Mouse (Mus musculus) CH12.LX (cell line): Measurements from ENCODE around the gene Eif2b5. TPM values are rescaled to one million over a fixed set of nuclear protein-coding genes. Genes with fewer than 3 reads are reported as not detected.

Source experiments
- DNase-seq: peaks from one replicate; pipeline ENCODE4 v3.0.0-alpha.2; 2013; ENCODE audit errors: extremely low read depth
- H3K27ac ChIP-seq: 2 replicates; pipeline ENCODE4 v1.5.1; 2012; ENCODE audit warnings: low read depth, mild to moderate bottlenecking, control low read depth, moderate library complexity; ENCODE audit not compliant: insufficient read depth
- H3K27me3 ChIP-seq: replicated peaks from 2 replicates; pipeline ENCODE3; 2012; ENCODE audit warnings: inconsistent platforms
- H3K36me3 ChIP-seq, 2 experiments: replicated peaks in 1 of 2; 2 replicates each; pipeline versions ENCODE3 to v1.6.1; 2012; ENCODE audit warnings: inconsistent platforms in 1 of 2, low read length in 1 of 2, mild to moderate bottlenecking in 1 of 2, mixed read lengths in 1 of 2, moderate library complexity in 1 of 2; ENCODE audit not compliant: control insufficient read depth in 1 of 2, insufficient read depth in 1 of 2
- H3K4me1 ChIP-seq, 2 experiments: 2 replicates each; pipeline ENCODE4 v1.6.1; 2012; ENCODE audit warnings: inconsistent platforms in 1 of 2, moderate library complexity in 1 of 2; ENCODE audit not compliant: insufficient read depth in 2 of 2, control insufficient read depth in 1 of 2
- H3K4me2 ChIP-seq: 2 replicates; pipeline ENCODE4 v1.6.1; 2012; ENCODE audit warnings: low read depth, mild to moderate bottlenecking, control low read depth; ENCODE audit not compliant: poor library complexity, insufficient read depth, severe bottlenecking
- H3K4me3 ChIP-seq, 3 experiments: fragments of 150-350 bp in 1 of 3; sonication (generic) in 1 of 3; replicated peaks in 1 of 3; 2 replicates each; pipeline versions ENCODE3 to v1.5.1; 2011 to 2012; ENCODE audit warnings: low read depth in 2 of 3, low read length in 2 of 3, mild to moderate bottlenecking in 2 of 3, moderate library complexity in 2 of 3, control low read depth in 1 of 3, improper control_type of control experiment in 1 of 3, inconsistent platforms in 1 of 3, mixed read lengths in 1 of 3; ENCODE audit not compliant: poor library complexity in 1 of 3
- H3K79me2 ChIP-seq: replicated peaks from 2 replicates; pipeline ENCODE4 v1.6.1; 2012; ENCODE audit warnings: mild to moderate bottlenecking, moderate library complexity; ENCODE audit not compliant: control insufficient read depth, poor library complexity, insufficient read depth, severe bottlenecking; ENCODE audit errors: extremely low read depth
- H3K9ac ChIP-seq: 2 replicates; pipeline ENCODE4 v1.6.1; 2012; ENCODE audit warnings: low read depth, mild to moderate bottlenecking, control low read depth, moderate library complexity; ENCODE audit not compliant: insufficient read depth
- H3K9me3 ChIP-seq: replicated peaks from 2 replicates; pipeline ENCODE3; 2012; ENCODE audit warnings: low read length, inconsistent platforms, mixed read lengths
- BHLHE40 ChIP-seq: IDR thresholded peaks from 2 replicates; pipeline ENCODE4 v1.6.1; 2011; ENCODE audit warnings: mild to moderate bottlenecking, low read depth, low read length, improper control_type of control experiment
- CHD1 ChIP-seq: IDR thresholded peaks from 2 replicates; pipeline ENCODE4 v1.6.1; 2012; ENCODE audit warnings: low read depth, low read length, improper control_type of control experiment, inconsistent platforms
- CTCF ChIP-seq, 2 experiments: IDR thresholded peaks in 1 of 2; conservative IDR thresholded peaks in 1 of 2; 2 replicates each; pipeline ENCODE4 v1.5.1; 2011 to 2012; ENCODE audit warnings: low read depth in 2 of 2, low read length in 2 of 2, improper control_type of control experiment in 1 of 2, inconsistent platforms in 1 of 2, mild to moderate bottlenecking in 1 of 2, moderate library complexity in 1 of 2
- ELF1 ChIP-seq: IDR thresholded peaks from 2 replicates; pipeline ENCODE4 v1.6.1; 2014; ENCODE audit warnings: low read depth, mild to moderate bottlenecking, inconsistent platforms, low read length, improper control_type of control experiment
- EP300 ChIP-seq: IDR thresholded peaks from 2 replicates; pipeline ENCODE4 v1.6.1; 2011; ENCODE audit warnings: low read length, improper control_type of control experiment
- ETS1 ChIP-seq: conservative IDR thresholded peaks from 2 replicates; pipeline ENCODE4 v1.6.1; 2012; ENCODE audit warnings: low read depth, mild to moderate bottlenecking, inconsistent platforms, low read length, improper control_type of control experiment, moderate library complexity
- HCFC1 ChIP-seq: IDR thresholded peaks from 2 replicates; pipeline ENCODE4 v1.6.1; 2012; ENCODE audit warnings: low read depth, mild to moderate bottlenecking, inconsistent platforms, low read length, improper control_type of control experiment
- IRF4 ChIP-seq: IDR thresholded peaks from 2 replicates; pipeline ENCODE4 v1.6.1; 2014; ENCODE audit warnings: low read depth, mild to moderate bottlenecking, inconsistent platforms, low read length, improper control_type of control experiment
- JUN ChIP-seq: IDR thresholded peaks from 2 replicates; pipeline ENCODE4 v1.6.1; 2011; ENCODE audit warnings: low read depth, mild to moderate bottlenecking, low read length, improper control_type of control experiment, moderate library complexity; ENCODE audit not compliant: insufficient read depth
- JUND ChIP-seq: conservative IDR thresholded peaks from 2 replicates; pipeline ENCODE4 v1.6.1; 2011; ENCODE audit warnings: low read depth, low read length, improper control_type of control experiment
- MAZ ChIP-seq: IDR thresholded peaks from 2 replicates; pipeline ENCODE4 v1.6.1; 2012; ENCODE audit warnings: low read depth, mild to moderate bottlenecking, inconsistent platforms, low read length, improper control_type of control experiment, moderate library complexity
- MEF2A ChIP-seq: IDR thresholded peaks from 2 replicates; pipeline ENCODE4 v1.6.1; 2014; ENCODE audit warnings: low read depth, mild to moderate bottlenecking, inconsistent platforms, low read length, improper control_type of control experiment, borderline replicate concordance
- MYC ChIP-seq: IDR thresholded peaks from 2 replicates; pipeline ENCODE4 v1.6.1; 2011; ENCODE audit warnings: low read depth, mild to moderate bottlenecking, improper control_type of control experiment, low read length
- POLR2AphosphoS2 ChIP-seq: IDR thresholded peaks from 2 replicates; pipeline ENCODE4 v1.6.1; 2011; ENCODE audit warnings: low read depth, low read length, improper control_type of control experiment
- RAD21 ChIP-seq: IDR thresholded peaks from 2 replicates; pipeline ENCODE4 v1.6.1; 2011; ENCODE audit warnings: low read depth, mild to moderate bottlenecking, low read length, improper control_type of control experiment, moderate library complexity
- RCOR1 ChIP-seq: conservative IDR thresholded peaks from 2 replicates; pipeline ENCODE4 v1.6.1; 2012; ENCODE audit warnings: low read depth, mild to moderate bottlenecking, inconsistent platforms, low read length, improper control_type of control experiment
- SMC3 ChIP-seq: IDR thresholded peaks from 2 replicates; pipeline ENCODE4 v1.6.1; 2011; ENCODE audit warnings: low read depth, low read length, improper control_type of control experiment
- UBTF ChIP-seq: IDR thresholded peaks from 2 replicates; pipeline ENCODE4 v1.6.1; 2012; ENCODE audit warnings: low read depth, mild to moderate bottlenecking, inconsistent platforms, low read length, improper control_type of control experiment, moderate library complexity
- USF1 ChIP-seq: IDR thresholded peaks from 2 replicates; pipeline ENCODE4 v1.6.1; 2014; ENCODE audit warnings: low read depth, mild to moderate bottlenecking, inconsistent platforms, low read length, improper control_type of control experiment
- USF2 ChIP-seq: conservative IDR thresholded peaks from 2 replicates; pipeline ENCODE4 v1.6.1; 2011; ENCODE audit warnings: low read depth, low read length, improper control_type of control experiment
- ZNF384 ChIP-seq: IDR thresholded peaks from 2 replicates; pipeline ENCODE4 v1.6.1; 2012; ENCODE audit warnings: low read depth, low read length, improper control_type of control experiment, inconsistent platforms
- dilution Hi-C: fragments of 300-500 bp; cut with MboI; formaldehyde crosslinking; loops from 2 replicates; pipeline ENCODE4 v1.14.3; 2020; ENCODE audit warnings: low sequenced_read_pairs; ENCODE audit not compliant: extremely low pct_unique_long_range_greater_than_20kb, extremely low pct_ligation_motif_present
- in situ Hi-C: fragments of 300-500 bp; cut with MboI; formaldehyde crosslinking; loops from 3 replicates; pipeline ENCODE4 v1.14.3; 2019; ENCODE audit warnings: low sequenced_read_pairs, low pct_ligation_motif_present, low pct_unique_long_range_greater_than_20kb, mixed read lengths
- polyA plus RNA-seq: library from polyadenylated mRNA; unstranded; fragments of >175 nt; gene quantifications from 2 replicates; pipeline ENCODE4 v1.2.1, GENCODE M21; 2012; ENCODE audit warnings: low read depth; ENCODE audit not compliant: insufficient read length
- total RNA-seq, 2 experiments: library from RNA; depleted of rRNA; stranded (reverse); fragments of 300-350 nt in 1 of 2; fragments of >200 nt in 1 of 2; gene quantifications; 2 replicates each; pipeline ENCODE4 v1.2.3; 2012 to 2014

Eif2b5 gene
- total and polyA plus RNA-seq, 3 experiments, result 139 to 183 (median 179) TPM

DNA sequence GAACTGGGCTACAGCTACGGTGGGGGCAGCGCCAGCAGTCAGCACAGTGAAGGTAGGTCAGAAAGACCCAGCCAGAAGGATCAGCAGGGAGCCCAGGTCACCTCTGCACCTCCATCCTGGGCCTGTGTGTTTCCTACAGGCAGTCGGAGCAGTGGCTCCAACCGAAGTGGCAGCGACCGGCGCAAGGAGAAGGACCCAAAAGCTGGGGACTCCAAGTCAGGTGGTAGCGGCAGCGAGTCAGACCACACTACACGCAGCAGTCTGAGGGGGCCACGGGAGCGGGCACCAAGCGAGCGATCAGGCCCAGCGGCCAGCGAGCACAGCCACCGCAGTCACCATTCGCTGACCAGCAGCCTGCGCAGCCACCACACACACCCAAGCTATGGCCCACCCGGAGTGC, 32.3 kb downstream of the Eif2b5 start:
- dilution Hi-C loops, result no loop called here

DNA sequence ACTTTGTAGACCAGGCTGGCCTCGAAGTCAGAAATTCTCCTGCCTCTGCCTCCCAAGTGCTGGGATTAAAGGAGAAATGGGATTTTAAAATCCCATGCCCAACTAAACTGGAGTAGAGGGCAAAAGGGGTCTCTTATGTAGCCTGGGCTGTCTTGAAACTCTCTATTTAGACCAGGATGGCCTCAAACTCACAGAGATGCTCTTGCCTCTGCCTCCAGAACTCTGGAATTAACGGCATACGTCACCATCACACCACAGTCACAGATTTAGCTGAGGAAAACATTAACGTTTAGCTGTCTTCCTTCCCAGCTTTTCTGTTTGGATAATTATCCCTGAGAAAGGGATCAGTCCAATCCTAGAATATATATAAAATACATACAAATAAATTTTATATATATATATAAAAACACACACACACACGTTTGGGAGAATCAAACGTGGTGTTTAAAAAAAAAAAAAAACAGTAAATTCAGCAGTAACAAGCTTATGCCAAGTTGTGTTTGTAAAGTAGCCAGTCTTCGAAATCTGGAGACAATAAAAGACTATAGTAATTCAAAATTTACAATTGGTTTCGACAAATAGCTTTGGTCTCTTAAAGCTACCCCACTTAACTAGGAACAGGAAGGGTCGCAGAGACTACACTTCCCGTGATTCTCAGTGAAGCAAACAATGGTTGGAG, 36.1 kb downstream of the Eif2b5 start:
- H3K4me2 ChIP-seq, result 0 out of 2 replicates have a peak overlapping the region, but pooled peaks have one; percentile 23
- no peak overlapping the region; the same call in 1 of the 2 replicates for H3K9ac ChIP-seq
- H3K27ac ChIP-seq, result no peak overlapping the region
- H3K4me1 ChIP-seq, result peaks cover 6 to 25% of the 10 kb centered on the region in 2 experiments
- peaks cover 36 to 58% of the 10 kb centered on the region in 2 experiments for H3K36me3 ChIP-seq
- dilution Hi-C loops, result no loop called here
- peak; percentile 73; the same call in 1 of the 2 replicates for TF ChIP-seq ZNF384
- TF ChIP-seq CHD1, result no peak
- no peaks in the 10 kb centered on the region for H3K27me3 ChIP-seq
- H3K9me3 ChIP-seq, result no peaks in the 10 kb centered on the region
- H3K4me3 ChIP-seq, result peak overlapping the region in 2 of 3 experiments; percentile 32 to 64
- DNase-seq, result no peak
- in situ Hi-C loops, result no loop called here
- peaks cover 36% of the 10 kb centered on the region for H3K79me2 ChIP-seq

More for the DNA sequence above, 32.3 kb downstream of the Eif2b5 start:
- no peak overlapping the region for H3K4me2 ChIP-seq
- H3K79me2 ChIP-seq, result peaks cover 5% of the 10 kb centered on the region
- H3K9ac ChIP-seq, result no peak overlapping the region
- TF ChIP-seq JUN (no peak), POLR2AphosphoS2 (0 out of 2 replicates have a peak, but pooled peaks have one; percentile 33)
- H3K4me1 ChIP-seq, result peaks cover 2 to 3% of the 10 kb centered on the region in 2 experiments; a peak in 3 of 4 replicates
- no peak overlapping the region for H3K4me3 ChIP-seq
- H3K36me3 ChIP-seq, result peaks cover 51 to 76% of the 10 kb centered on the region in 2 experiments
- in situ Hi-C loops, result no loop called here
- 0 out of 2 replicates have a peak overlapping the region, but pooled peaks have one; percentile 3 for H3K27ac ChIP-seq
- DNase-seq, result no peak
- no peaks in the 10 kb centered on the region for H3K27me3 ChIP-seq
- no peaks in the 10 kb centered on the region for H3K9me3 ChIP-seq

DNA sequence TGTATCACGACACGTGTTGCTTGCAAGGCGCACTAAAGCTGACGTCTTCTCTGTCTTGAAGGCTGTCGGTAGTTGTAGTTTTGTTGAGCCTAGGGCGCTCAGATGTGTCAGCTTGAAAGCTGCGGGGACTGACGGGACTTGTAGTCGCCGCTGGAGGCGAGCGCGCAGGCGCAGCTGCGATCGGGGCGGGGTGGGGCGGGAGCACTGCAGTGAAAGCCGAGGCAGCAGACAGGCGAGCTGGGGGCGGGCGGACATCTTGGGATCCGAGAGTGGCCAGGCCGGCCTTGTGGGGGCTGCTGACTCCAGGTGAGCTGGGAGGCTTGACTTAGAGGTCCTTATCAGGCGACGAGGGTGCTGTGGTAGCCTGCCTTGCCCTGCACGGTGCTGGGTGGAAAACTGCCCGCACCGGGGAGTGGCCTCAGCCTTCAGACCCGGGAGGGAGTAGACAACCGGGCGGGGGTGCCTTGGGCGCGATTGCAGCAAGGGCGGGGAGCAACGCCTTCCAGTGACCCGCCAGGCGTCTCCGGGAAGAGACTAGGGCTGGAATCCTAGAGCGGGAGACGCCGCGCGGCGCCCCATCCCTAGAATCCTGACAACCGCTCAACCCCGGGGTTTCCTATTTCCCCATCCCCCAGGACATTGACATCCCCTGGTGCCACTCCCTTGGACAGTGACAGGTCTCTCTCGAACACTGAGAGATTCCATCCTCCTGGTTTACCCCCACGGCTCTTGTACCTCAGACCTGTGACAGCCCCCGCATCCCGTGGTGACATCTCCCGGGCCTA, 36.9 kb downstream of the Eif2b5 start, which contains the start of gene Ap2m1:
Gene Ap2m1 (plus strand): TSS at position 183 of the 785 bp plus-strand sequence.
- H3K27me3 ChIP-seq, result no peaks in the 10 kb centered on the region
- H3K9ac ChIP-seq, result peak within 1 kb of the TSS; percentile 93
- peaks cover 6 to 32% of the 10 kb centered on the region in 2 experiments for H3K4me1 ChIP-seq
- peaks cover 40 to 58% of the 10 kb centered on the region in 2 experiments for H3K36me3 ChIP-seq
- peak; percentile 100 for DNase-seq
- dilution Hi-C loops (no loop called here), in situ Hi-C loops (no loop called here)
- peak within 1 kb of the TSS; percentile 33; the same call in 1 of the 2 replicates for H3K27ac ChIP-seq
- peak within 1 kb of the TSS; percentile 60 to 89 (median 64) for H3K4me3 ChIP-seq
- H3K9me3 ChIP-seq, result no peaks in the 10 kb centered on the region
- peak within 1 kb of the TSS; percentile 68 for H3K4me2 ChIP-seq
- peaks cover 36% of the 10 kb centered on the region for H3K79me2 ChIP-seq
- TF ChIP-seq POLR2AphosphoS2 (peak; percentile 98), ETS1 (peak; percentile 12; the same call in 1 of the 2 replicates), JUND (peak; percentile 75; the same call in 1 of the 2 replicates), IRF4 (peak; percentile 83), RAD21 (no peak), CTCF (conservative IDR thresholded peaks at IDR 0.05 in 1 of 2, IDR thresholded peaks at IDR 0.05 in 1 of 2; ENCODE audit: low read depth in 2 of 2, low read length in 2 of 2) (no peak), MYC (peak; percentile 100), HCFC1 (peak; percentile 97), MEF2A (peak; percentile 88), ZNF384 (no peak), MAZ (peak; percentile 98), UBTF (0 out of 2 replicates have a peak, but pooled peaks have one; percentile 59), USF1 (peak; percentile 99), SMC3 (no peak), ELF1 (peak; percentile 98; the same call in 1 of the 2 replicates), BHLHE40 (peak; percentile 92), RCOR1 (no peak), EP300 (no peak), USF2 (peak; percentile 99)
